Mouse (Mus musculus) CH12.LX (cell line): ENCODE data around the gene Tmem233. TPM values are rescaled to one million over a fixed set of nuclear protein-coding genes. Genes with fewer than 3 reads are reported as not detected.

Experiments used
- DNase-seq: peaks from one replicate; pipeline ENCODE4 v3.0.0-alpha.2; 2013; ENCODE audit errors: extremely low read depth
- H3K27ac ChIP-seq: 2 replicates; pipeline ENCODE4 v1.5.1; 2012; ENCODE audit warnings: low read depth, mild to moderate bottlenecking, control low read depth, moderate library complexity; ENCODE audit not compliant: insufficient read depth
- H3K27me3 ChIP-seq: replicated peaks from 2 replicates; pipeline ENCODE3; 2012; ENCODE audit warnings: inconsistent platforms
- H3K36me3 ChIP-seq, 2 experiments: replicated peaks in 1 of 2; 2 replicates each; pipeline versions ENCODE3 to v1.6.1; 2012; ENCODE audit warnings: inconsistent platforms in 1 of 2, low read length in 1 of 2, mild to moderate bottlenecking in 1 of 2, mixed read lengths in 1 of 2, moderate library complexity in 1 of 2; ENCODE audit not compliant: control insufficient read depth in 1 of 2, insufficient read depth in 1 of 2
- H3K4me1 ChIP-seq, 2 experiments: 2 replicates each; pipeline ENCODE4 v1.6.1; 2012; ENCODE audit warnings: inconsistent platforms in 1 of 2, moderate library complexity in 1 of 2; ENCODE audit not compliant: insufficient read depth in 2 of 2, control insufficient read depth in 1 of 2
- H3K4me2 ChIP-seq: 2 replicates; pipeline ENCODE4 v1.6.1; 2012; ENCODE audit warnings: low read depth, mild to moderate bottlenecking, control low read depth; ENCODE audit not compliant: poor library complexity, insufficient read depth, severe bottlenecking
- H3K4me3 ChIP-seq, 3 experiments: fragments of 150-350 bp in 1 of 3; sonication (generic) in 1 of 3; replicated peaks in 1 of 3; 2 replicates each; pipeline versions ENCODE3 to v1.5.1; 2011 to 2012; ENCODE audit warnings: low read depth in 2 of 3, low read length in 2 of 3, mild to moderate bottlenecking in 2 of 3, moderate library complexity in 2 of 3, control low read depth in 1 of 3, improper control_type of control experiment in 1 of 3, inconsistent platforms in 1 of 3, mixed read lengths in 1 of 3; ENCODE audit not compliant: poor library complexity in 1 of 3
- H3K79me2 ChIP-seq: replicated peaks from 2 replicates; pipeline ENCODE4 v1.6.1; 2012; ENCODE audit warnings: mild to moderate bottlenecking, moderate library complexity; ENCODE audit not compliant: control insufficient read depth, poor library complexity, insufficient read depth, severe bottlenecking; ENCODE audit errors: extremely low read depth
- H3K9ac ChIP-seq: 2 replicates; pipeline ENCODE4 v1.6.1; 2012; ENCODE audit warnings: low read depth, mild to moderate bottlenecking, control low read depth, moderate library complexity; ENCODE audit not compliant: insufficient read depth
- H3K9me3 ChIP-seq: replicated peaks from 2 replicates; pipeline ENCODE3; 2012; ENCODE audit warnings: low read length, inconsistent platforms, mixed read lengths
- BHLHE40 ChIP-seq: IDR thresholded peaks from 2 replicates; pipeline ENCODE4 v1.6.1; 2011; ENCODE audit warnings: mild to moderate bottlenecking, low read depth, low read length, improper control_type of control experiment
- ELF1 ChIP-seq: IDR thresholded peaks from 2 replicates; pipeline ENCODE4 v1.6.1; 2014; ENCODE audit warnings: low read depth, mild to moderate bottlenecking, inconsistent platforms, low read length, improper control_type of control experiment
- EP300 ChIP-seq: IDR thresholded peaks from 2 replicates; pipeline ENCODE4 v1.6.1; 2011; ENCODE audit warnings: low read length, improper control_type of control experiment
- ETS1 ChIP-seq: conservative IDR thresholded peaks from 2 replicates; pipeline ENCODE4 v1.6.1; 2012; ENCODE audit warnings: low read depth, mild to moderate bottlenecking, inconsistent platforms, low read length, improper control_type of control experiment, moderate library complexity
- GABPA ChIP-seq: IDR thresholded peaks from 2 replicates; pipeline ENCODE4 v1.6.1; 2012; ENCODE audit warnings: low read depth, low read length, improper control_type of control experiment, inconsistent platforms; ENCODE audit not compliant: insufficient replicate concordance
- JUN ChIP-seq: IDR thresholded peaks from 2 replicates; pipeline ENCODE4 v1.6.1; 2011; ENCODE audit warnings: low read depth, mild to moderate bottlenecking, low read length, improper control_type of control experiment, moderate library complexity; ENCODE audit not compliant: insufficient read depth
- MAX ChIP-seq: IDR thresholded peaks from 2 replicates; pipeline ENCODE4 v1.6.1; 2011; ENCODE audit warnings: low read length, improper control_type of control experiment
- MEF2A ChIP-seq: IDR thresholded peaks from 2 replicates; pipeline ENCODE4 v1.6.1; 2014; ENCODE audit warnings: low read depth, mild to moderate bottlenecking, inconsistent platforms, low read length, improper control_type of control experiment, borderline replicate concordance
- MXI1 ChIP-seq: IDR thresholded peaks from 2 replicates; pipeline ENCODE4 v1.6.1; 2011; ENCODE audit warnings: mild to moderate bottlenecking, low read depth, low read length, improper control_type of control experiment
- PAX5 ChIP-seq: IDR thresholded peaks from 2 replicates; pipeline ENCODE4 v1.6.1; 2012; ENCODE audit warnings: low read length, inconsistent platforms, mixed read lengths
- POLR2A ChIP-seq: IDR thresholded peaks from 2 replicates; pipeline ENCODE4 v1.6.1; 2011; ENCODE audit warnings: low read depth, mild to moderate bottlenecking, improper control_type of control experiment, low read length
- POLR2AphosphoS2 ChIP-seq: IDR thresholded peaks from 2 replicates; pipeline ENCODE4 v1.6.1; 2011; ENCODE audit warnings: low read depth, low read length, improper control_type of control experiment
- RCOR1 ChIP-seq: conservative IDR thresholded peaks from 2 replicates; pipeline ENCODE4 v1.6.1; 2012; ENCODE audit warnings: low read depth, mild to moderate bottlenecking, inconsistent platforms, low read length, improper control_type of control experiment
- SMC3 ChIP-seq: IDR thresholded peaks from 2 replicates; pipeline ENCODE4 v1.6.1; 2011; ENCODE audit warnings: low read depth, low read length, improper control_type of control experiment
- TCF12 ChIP-seq: IDR thresholded peaks from 2 replicates; pipeline ENCODE4 v1.6.1; 2014; ENCODE audit warnings: low read depth, mild to moderate bottlenecking, inconsistent platforms, low read length, improper control_type of control experiment
- ZC3H11A ChIP-seq: IDR thresholded peaks from 2 replicates; pipeline ENCODE4 v1.6.1; 2012; ENCODE audit warnings: low read depth, mild to moderate bottlenecking, inconsistent platforms, low read length, improper control_type of control experiment
- ZMIZ1 ChIP-seq: IDR thresholded peaks from 2 replicates; pipeline ENCODE4 v1.6.1; 2012; ENCODE audit warnings: low read depth, mild to moderate bottlenecking, inconsistent platforms, low read length, improper control_type of control experiment
- ZNF384 ChIP-seq: IDR thresholded peaks from 2 replicates; pipeline ENCODE4 v1.6.1; 2012; ENCODE audit warnings: low read depth, low read length, improper control_type of control experiment, inconsistent platforms
- dilution Hi-C: fragments of 300-500 bp; cut with MboI; formaldehyde crosslinking; loops from 2 replicates; pipeline ENCODE4 v1.14.3; 2020; ENCODE audit warnings: low sequenced_read_pairs; ENCODE audit not compliant: extremely low pct_unique_long_range_greater_than_20kb, extremely low pct_ligation_motif_present
- in situ Hi-C: fragments of 300-500 bp; cut with MboI; formaldehyde crosslinking; loops from 3 replicates; pipeline ENCODE4 v1.14.3; 2019; ENCODE audit warnings: low sequenced_read_pairs, low pct_ligation_motif_present, low pct_unique_long_range_greater_than_20kb, mixed read lengths
- polyA plus RNA-seq: library from polyadenylated mRNA; unstranded; fragments of >175 nt; gene quantifications from 2 replicates; pipeline ENCODE4 v1.2.1, GENCODE M21; 2012; ENCODE audit warnings: low read depth; ENCODE audit not compliant: insufficient read length
- total RNA-seq, 2 experiments: library from RNA; depleted of rRNA; stranded (reverse); fragments of 300-350 nt in 1 of 2; fragments of >200 nt in 1 of 2; gene quantifications; 2 replicates each; pipeline ENCODE4 v1.2.3; 2012 to 2014

Tmem233 gene
- total and polyA plus RNA-seq, 3 experiments, result not detected

DNA sequence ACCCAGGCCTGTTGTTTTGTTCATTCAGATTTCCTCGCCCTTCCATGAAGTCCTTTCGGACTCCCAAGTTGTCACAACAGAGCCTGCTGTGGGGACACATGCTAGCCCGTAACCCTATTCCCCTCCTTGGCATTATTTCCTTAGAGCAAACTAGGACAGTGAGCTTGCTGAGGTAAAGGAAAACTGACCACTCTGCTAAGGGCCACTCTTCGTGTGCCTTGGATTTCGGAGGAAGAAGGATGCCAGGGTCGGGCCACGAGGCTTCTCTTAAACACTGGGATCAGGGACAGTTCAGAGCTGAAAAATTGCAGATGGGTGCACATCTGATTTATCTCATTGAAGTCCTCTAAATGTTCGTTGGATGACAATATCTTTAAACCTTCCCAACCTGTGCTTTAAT is 37.5 kb downstream of the Tmem233 start:
- H3K79me2 ChIP-seq, result no peaks in the 10 kb centered on the region
- no peak for TF ChIP-seq MEF2A
- TF ChIP-seq PAX5, result no peak
- no peak for TF ChIP-seq BHLHE40
- no peak for TF ChIP-seq MXI1
- no peak for TF ChIP-seq TCF12
- no peak for TF ChIP-seq ETS1
- no peak for TF ChIP-seq POLR2AphosphoS2
- no peak for TF ChIP-seq GABPA
- TF ChIP-seq EP300, result no peak
- no peak for TF ChIP-seq SMC3
- no peak for TF ChIP-seq JUN
- TF ChIP-seq RCOR1, result no peak
- TF ChIP-seq POLR2A, result no peak
- no peak for TF ChIP-seq ELF1
- TF ChIP-seq ZNF384, result no peak
- no peak for TF ChIP-seq ZC3H11A
- TF ChIP-seq, all 38 proteins: peak for 0
- H3K9ac ChIP-seq, result no peak overlapping the region
- in situ Hi-C loops (no loop called here), dilution Hi-C loops (no loop called here)
- H3K4me1 ChIP-seq, result no peaks in the 10 kb centered on the region
- no peak for DNase-seq
- H3K4me3 ChIP-seq, result no peak overlapping the region
- H3K27ac ChIP-seq, result no peak overlapping the region
- H3K27me3 ChIP-seq, result peaks cover 5% of the 10 kb centered on the region
- H3K9me3 ChIP-seq, result peaks cover 37% of the 10 kb centered on the region
- no peaks in the 10 kb centered on the region for H3K36me3 ChIP-seq
- H3K4me2 ChIP-seq, result no peak overlapping the region

DNA sequence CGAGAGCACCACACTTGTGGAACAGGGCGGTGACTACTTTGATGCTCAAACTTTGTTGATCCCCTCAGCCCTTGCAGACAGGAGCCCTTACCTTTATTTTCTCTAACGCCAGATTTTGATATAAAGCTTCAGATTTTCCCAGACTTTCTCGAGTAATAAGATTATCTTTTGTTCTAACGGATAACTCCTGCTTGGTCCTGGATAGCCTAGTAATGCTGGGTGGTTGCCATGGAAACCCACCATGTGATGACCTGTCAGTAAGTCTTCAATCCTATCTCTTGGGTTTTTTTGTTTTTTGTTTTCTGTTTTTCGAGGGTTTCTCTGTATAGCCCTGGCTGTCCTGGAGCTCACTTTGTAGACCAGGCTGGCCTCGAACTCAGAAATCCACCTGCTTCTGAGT is 40.8 kb downstream of the Tmem233 start:
- no peak overlapping the region for H3K4me3 ChIP-seq

More for the DNA sequence above, 40.8 kb downstream of the Tmem233 start:
- Histone ChIP-seq H3K79me2 (no peaks in the 10 kb centered on the region), H3K27ac (no peak overlapping the region), H3K36me3 (no peaks in the 10 kb centered on the region), H3K4me1 (no peaks in the 10 kb centered on the region), H3K9me3 (peaks cover 13% of the 10 kb centered on the region), H3K27me3 (peaks cover 5% of the 10 kb centered on the region), H3K4me2 (no peak overlapping the region), H3K9ac (no peak overlapping the region)
- in situ Hi-C loops (no loop called here), dilution Hi-C loops (no loop called here)
- TF ChIP-seq ZMIZ1 (no peak), MAX (no peak), EP300 (no peak), POLR2A (no peak), GABPA (no peak), JUN (no peak)
- no peak for DNase-seq
